Mouse (Mus musculus): ENCODE results near the gene Cttnbp2.

The Cttnbp2 gene

GRCm38 (mm10) chr6:18514480-18515352 lies at the start of gene Cttnbp2:
Cttnbp2 (minus strand) TSS chr6:18514843.
- DNase-seq (ENCODE audit: low read depth, low spot score) = no peak

DNA sequence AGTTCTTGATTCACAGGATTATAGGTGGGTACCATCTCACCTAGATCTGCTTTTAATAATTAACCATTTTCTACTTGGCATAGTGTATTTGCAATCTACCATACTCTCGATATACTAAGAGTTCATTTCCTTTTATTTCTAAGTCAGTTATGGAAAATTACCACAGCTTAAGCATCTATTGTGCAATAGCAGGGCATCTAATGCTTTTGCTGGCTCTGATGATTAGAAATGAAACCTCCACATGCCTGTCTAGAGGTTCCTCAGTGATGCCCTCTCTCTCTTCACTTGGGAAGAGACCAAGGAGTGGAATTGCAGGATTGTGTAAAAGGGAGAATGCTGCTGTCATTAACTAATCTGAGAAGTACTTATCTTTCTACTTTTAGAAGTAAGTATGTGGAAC lies 44.4 kb upstream of the Cttnbp2 start:
- no peak for DNase-seq (ENCODE audit: low read depth, low spot score)

GRCm38 (mm10) chr6:18547516-18548465 lies 33.1 kb upstream of the Cttnbp2 start:
- no peak for DNase-seq (ENCODE audit: low read depth, low spot score)

DNA sequence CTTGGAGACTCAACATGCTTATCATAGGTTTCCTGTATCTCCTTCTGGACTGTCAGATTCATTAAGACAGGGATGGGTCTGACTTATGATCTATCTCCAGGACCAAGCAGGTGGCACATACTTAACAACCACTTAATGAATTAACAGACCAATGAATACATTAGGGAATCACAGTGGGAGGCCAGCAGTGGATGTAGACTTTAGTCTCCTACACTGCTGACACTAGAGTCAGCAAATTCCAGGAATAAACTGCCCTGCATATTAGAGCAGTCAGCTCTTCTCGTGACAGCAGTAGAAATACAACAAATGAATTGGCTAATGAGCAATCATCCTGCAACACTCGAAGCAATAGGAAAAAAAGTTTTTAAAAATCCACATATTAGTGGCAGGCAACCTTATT lies 29.2 kb upstream of the Cttnbp2 start:
- DNase-seq (ENCODE audit: low read depth, low spot score) = no peak

GRCm38 (mm10) chr6:18540396-18540795 lies 25.8 kb upstream of the Cttnbp2 start:
- DNase-seq (ENCODE audit: low read depth, low spot score) = no peak

GRCm38 (mm10) chr6:18530394-18530793 lies 15.8 kb upstream of the Cttnbp2 start:
- DNase-seq (ENCODE audit: low read depth, low spot score) = no peak

GRCm38 (mm10) chr6:18517626-18518025 lies 3.0 kb upstream of the Cttnbp2 start:
- DNase-seq (ENCODE audit: low read depth, low spot score) = no peak

DNA sequence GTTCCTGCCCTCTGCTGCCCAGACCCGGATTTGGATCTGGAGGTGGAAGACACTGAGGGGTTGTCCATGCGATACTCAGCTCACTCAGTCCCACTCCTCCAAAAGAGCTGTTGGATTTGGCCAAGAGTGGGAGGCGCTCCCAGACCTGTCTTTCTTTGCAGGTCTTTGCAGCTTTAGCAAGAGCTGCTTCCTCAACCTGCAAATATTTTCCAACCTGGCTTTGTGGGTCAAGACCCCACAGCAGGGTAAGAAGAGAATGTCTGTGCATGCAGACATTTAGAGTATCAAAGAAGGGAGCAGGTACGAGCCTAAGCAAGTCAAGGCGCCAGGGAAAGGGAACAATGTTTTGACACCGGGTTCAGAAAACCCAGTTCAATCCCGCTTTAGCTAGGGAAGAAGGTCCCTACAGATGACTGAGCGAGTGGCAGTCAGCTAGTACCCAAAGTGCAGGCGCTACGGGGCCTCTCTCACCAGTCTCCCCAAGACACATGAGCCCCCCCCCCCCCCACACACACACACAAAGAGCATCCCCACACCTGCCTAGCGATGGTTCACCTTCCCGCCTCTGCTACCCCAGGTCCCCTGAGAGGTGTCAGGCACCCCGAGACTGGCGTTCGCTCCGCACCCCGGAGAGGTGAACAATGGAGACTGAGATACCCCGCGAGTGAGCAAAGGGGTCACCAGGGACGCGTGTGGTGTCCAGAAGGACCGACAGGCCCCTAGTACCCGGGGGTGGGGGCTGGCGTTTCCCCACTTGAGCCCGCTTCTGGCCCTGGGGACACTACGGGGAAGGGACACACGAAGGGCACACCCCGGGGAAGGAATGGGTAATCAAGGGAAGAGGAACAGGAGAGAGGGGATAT lies 801 bp downstream of the Cttnbp2 start:
- DNase-seq (ENCODE audit: low read depth, low spot score) = no peak

GRCm38 (mm10) chr6:18511886-18512285 lies 2.8 kb downstream of the Cttnbp2 start:
- no peak for DNase-seq (ENCODE audit: low read depth, low spot score)

- DNase-seq (ENCODE audit: low read depth, low spot score) = no peak
Observed at GRCm38 (mm10) chr6:18508036-18508435, 6.6 kb downstream of the Cttnbp2 start.

GRCm38 (mm10) chr6:18499833-18500232 lies 14.8 kb downstream of the Cttnbp2 start:
- no peak for DNase-seq (ENCODE audit: low read depth, low spot score)

GRCm38 (mm10) chr6:18492977-18493376 lies 21.7 kb downstream of the Cttnbp2 start:
- DNase-seq (ENCODE audit: low read depth, low spot score) = no peak

DNA sequence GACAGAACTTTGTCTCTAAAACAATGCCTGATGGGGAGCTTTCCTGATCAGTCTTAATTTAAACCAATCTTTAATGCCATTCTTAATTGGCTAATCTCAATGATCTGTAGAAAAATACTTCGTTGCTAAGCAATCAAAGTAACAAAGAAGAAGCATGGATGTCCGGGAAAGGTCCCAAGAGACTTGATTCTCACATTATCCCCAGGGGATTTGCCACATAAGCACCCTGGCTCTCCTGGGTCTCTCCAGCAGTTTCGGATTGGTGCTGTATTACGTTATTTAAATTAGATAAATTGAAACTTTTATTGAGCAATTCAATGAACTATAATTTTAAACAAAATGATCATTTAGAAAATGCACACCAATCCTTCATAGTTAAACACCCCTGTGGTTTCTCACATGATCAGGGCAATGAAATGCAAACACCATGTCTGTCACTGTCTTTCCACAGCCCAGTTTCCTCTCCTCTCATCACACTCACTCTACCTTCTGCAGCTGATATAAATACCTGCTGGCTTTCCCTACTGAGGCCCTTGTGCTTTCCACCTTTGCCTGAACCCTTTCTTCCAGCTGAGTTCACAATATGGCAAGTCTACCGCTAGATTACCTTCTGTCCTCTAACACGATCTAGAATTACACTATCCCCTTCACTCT lies 22.3 kb downstream of the Cttnbp2 start:
- DNase-seq (ENCODE audit: low read depth, low spot score) = no peak

- DNase-seq (ENCODE audit: low read depth, low spot score) = no peak
Observed at GRCm38 (mm10) chr6:18485087-18485486, 29.6 kb downstream of the Cttnbp2 start.

DNA sequence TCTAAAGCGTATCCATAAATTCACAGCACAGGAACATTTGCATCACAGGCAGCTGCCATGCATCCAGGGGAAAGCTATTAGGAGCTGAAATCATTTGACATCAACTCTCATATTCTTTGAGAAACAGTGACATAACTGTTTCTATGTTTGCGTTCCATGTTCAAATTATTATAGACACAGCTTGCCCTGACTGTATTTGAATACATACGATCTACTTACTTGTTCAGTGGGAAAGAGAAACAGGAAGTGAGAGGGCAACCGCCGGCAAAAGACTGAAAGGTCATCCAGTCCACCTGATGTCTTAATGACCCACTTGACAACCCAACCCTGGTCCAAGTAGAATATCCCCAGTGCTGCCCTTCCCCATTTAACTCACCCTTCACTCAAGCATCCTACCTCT lies 30.6 kb downstream of the Cttnbp2 start:
- DNase-seq (ENCODE audit: low read depth, low spot score) = no peak

DNA sequence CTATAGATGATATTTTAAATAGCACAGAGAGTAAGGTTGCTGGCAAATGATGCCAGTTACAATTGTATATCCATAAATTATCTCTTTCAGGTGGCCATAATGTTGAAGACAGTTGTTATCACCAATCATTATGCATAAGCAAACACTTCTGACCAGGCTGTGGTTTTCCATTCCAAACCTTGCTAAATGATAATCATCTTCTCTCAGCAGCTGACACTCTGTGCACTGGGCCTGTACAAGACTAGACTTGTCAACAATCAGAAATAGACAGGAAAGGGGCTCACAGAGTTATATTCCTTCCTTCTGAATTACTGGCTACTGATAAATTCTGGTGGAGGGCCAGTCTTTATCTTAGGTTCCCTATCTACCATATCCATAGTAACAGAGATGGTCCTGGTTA lies 32.1 kb downstream of the Cttnbp2 start:
- DNase-seq (ENCODE audit: low read depth, low spot score) = no peak

DNA sequence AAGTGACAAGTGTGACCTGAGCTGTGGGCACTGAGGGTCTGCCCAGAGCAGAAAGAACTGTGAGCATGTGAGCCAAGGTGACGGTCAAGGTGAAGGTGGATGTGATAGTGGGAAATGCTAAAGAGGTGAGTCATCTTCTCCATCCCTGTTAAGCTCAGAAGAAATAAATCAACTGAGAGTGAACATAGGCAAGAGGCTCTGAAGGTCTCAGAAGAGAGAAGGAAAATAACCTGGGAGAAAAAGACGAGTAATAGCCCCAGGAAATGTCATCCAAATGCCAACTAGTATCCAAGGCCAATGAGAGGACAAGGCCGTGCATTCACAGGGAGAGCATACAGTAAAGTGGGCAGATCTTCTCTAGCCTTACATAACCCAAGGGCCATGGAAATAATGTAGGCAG lies 32.9 kb downstream of the Cttnbp2 start:
- no peak for DNase-seq (ENCODE audit: low read depth, low spot score)

DNA sequence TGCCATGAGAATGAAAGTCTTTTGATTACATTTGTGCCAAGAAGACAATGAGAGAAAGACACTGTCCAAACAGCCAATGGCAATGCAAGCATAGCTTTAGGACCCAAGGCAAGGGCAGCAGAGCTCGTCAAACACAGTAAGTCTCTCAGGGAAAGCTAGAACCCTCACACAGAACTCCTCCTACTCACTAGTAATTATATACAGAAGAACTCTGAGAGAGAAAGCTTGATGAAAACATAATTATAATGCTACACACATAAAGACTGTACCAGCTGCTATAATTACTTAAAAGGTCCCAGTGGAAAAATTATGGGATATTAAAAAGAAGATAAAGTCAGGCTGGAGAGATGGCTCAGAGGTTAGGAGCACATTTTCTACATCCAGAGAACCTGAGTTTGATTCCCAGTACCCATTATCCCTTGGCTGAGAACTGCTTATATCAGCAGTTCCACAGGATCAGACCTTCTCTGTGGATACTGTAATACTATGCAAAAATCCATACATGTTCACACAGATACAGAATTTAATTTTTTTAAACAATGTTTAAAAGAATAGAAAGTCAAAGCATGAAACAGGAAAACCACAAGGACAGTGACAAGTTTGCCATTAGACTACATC lies 37.2 kb downstream of the Cttnbp2 start:
- DNase-seq (ENCODE audit: low read depth, low spot score) = no peak

GRCm38 (mm10) chr6:18474983-18475382 lies 39.7 kb downstream of the Cttnbp2 start:
- DNase-seq (ENCODE audit: low read depth, low spot score) = no peak

- DNase-seq (ENCODE audit: low read depth, low spot score) = no peak
Observed at GRCm38 (mm10) chr6:18474541-18474940, 40.1 kb downstream of the Cttnbp2 start.

- no peak for DNase-seq (ENCODE audit: low read depth, low spot score)
Observed at GRCm38 (mm10) chr6:18469206-18469605, 45.4 kb downstream of the Cttnbp2 start.

Measured in retina, adult 2 months (tissue).